Mouse (Mus musculus): ENCODE measurements around the gene Rhox4e. TPM values are rescaled to one million over a fixed set of nuclear protein-coding genes. Genes with fewer than 3 reads are reported as not detected.
"Not testable (repeated sequence)": the region's sequence is repeated elsewhere in the genome, so short reads cannot be mapped to it uniquely, and the experiment has no call there.

Rhox4e gene
- polyA plus RNA-seq (2012; rRNA removed): not detected in 2 replicates

DNA sequence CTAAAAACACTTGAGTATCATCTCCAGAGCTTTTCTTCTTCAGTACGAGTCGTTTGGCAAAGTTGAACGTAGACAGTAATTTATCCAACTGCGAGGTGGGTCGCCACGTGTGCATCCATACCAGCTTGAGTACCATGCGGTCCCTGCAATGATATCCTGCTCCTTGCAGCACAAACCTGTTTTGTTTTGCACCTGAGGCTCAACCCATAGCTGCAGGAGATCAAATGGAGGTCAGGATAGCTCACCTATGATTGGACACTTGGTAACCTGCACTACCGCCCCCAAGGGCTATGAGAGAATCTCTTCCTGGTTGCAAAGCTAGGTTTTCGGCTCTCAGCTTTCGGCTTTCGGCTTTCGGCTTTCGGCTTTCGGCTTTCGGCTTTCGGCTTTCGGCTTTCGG is at the start of gene Rhox4e:
TSS of gene Rhox4e (plus strand) at position 301 of the 400 bp plus-strand sequence.
- H3K4me1 ChIP-seq (ENCODE audit: control insufficient read depth, insufficient read depth, low read length); H3K36me3 ChIP-seq (ENCODE audit: control insufficient read depth, insufficient read depth, low read length); H3K27me3 ChIP-seq (ENCODE audit: control insufficient read depth, insufficient read depth, low read length); H3K4me3 ChIP-seq (ENCODE audit: control insufficient read depth, low read depth, low read length); H3K27ac ChIP-seq (ENCODE audit: control insufficient read depth, insufficient read depth, low read depth, low read length): not testable (repeated sequence)

DNA sequence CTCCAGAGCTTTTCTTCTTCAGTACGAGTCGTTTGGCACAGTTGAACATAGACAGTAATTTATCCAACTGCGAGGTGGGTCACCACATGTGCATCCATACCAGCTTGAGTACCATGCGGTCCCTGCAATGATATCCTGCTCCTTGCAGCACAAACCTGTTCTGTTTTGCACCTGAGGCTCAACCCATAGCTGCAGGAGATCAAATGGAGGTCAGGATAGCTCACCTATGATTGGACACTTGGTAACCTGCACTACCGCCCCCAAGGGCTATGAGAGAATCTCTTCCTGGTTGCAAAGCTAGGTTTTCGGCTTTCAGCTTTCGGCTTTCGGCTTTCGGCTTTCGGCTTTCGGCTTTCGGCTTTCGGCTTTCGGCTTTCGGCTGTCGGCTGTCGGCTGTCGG is 43.2 kb upstream of the Rhox4e start, which contains the start of gene Rhox4d:
TSS of gene Rhox4d (plus strand) at position 301 of the 400 bp plus-strand sequence.
- H3K4me3 ChIP-seq (ENCODE audit: control insufficient read depth, low read depth, low read length); H3K4me1 ChIP-seq (ENCODE audit: control insufficient read depth, insufficient read depth, low read length); H3K27ac ChIP-seq (ENCODE audit: control insufficient read depth, insufficient read depth, low read depth, low read length); H3K36me3 ChIP-seq (ENCODE audit: control insufficient read depth, insufficient read depth, low read length); H3K27me3 ChIP-seq (ENCODE audit: control insufficient read depth, insufficient read depth, low read length): not testable (repeated sequence)

- H3K4me1 ChIP-seq (ENCODE audit: control insufficient read depth, insufficient read depth, low read length); H3K27ac ChIP-seq (ENCODE audit: control insufficient read depth, insufficient read depth, low read depth, low read length); H3K4me3 ChIP-seq (ENCODE audit: control insufficient read depth, low read depth, low read length); H3K36me3 ChIP-seq (ENCODE audit: control insufficient read depth, insufficient read depth, low read length); H3K27me3 ChIP-seq (ENCODE audit: control insufficient read depth, insufficient read depth, low read length): not testable (repeated sequence)
These were observed 27.1 kb upstream of the Rhox4e start, which contains the start of gene Rhox2e for GRCm38 (mm10) chrX:37530152-37530551. TSS of gene Rhox2e (plus strand) at chrX:37530452.

GRCm38 (mm10) chrX:37541719-37542118 is 15.5 kb upstream of the Rhox4e start, which contains the start of gene Rhox3e:
TSS of gene Rhox3e (plus strand) at chrX:37542019.
- H3K4me3 ChIP-seq (ENCODE audit: control insufficient read depth, low read depth, low read length); H3K4me1 ChIP-seq (ENCODE audit: control insufficient read depth, insufficient read depth, low read length); H3K27me3 ChIP-seq (ENCODE audit: control insufficient read depth, insufficient read depth, low read length); H3K36me3 ChIP-seq (ENCODE audit: control insufficient read depth, insufficient read depth, low read length); H3K27ac ChIP-seq (ENCODE audit: control insufficient read depth, insufficient read depth, low read depth, low read length): not testable (repeated sequence)

DNA sequence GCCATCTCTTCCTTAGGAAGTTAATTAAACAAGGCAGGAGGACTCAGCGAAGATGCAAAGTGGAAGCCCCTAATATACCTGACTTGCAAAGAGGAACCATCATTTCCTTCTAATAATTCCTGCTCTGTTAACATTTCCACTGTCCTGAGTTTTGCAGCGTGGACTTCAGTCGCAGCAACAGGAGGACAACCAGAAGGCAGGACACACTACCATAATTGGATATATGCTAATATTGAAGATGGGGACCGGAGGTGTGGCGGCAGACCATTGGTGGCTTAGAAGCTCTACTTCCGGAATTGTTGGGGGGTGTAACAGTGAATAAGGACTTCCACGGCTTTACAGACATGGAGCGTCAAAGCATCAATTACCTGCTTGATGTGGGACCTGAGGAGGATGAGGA is 13.9 kb downstream of the Rhox4e start, which contains the start of gene Rhox2f:
TSS of gene Rhox2f (plus strand) at position 301 of the 400 bp plus-strand sequence.
- H3K36me3 ChIP-seq (ENCODE audit: control insufficient read depth, insufficient read depth, low read length); H3K27ac ChIP-seq (ENCODE audit: control insufficient read depth, insufficient read depth, low read depth, low read length); H3K27me3 ChIP-seq (ENCODE audit: control insufficient read depth, insufficient read depth, low read length); H3K4me3 ChIP-seq (ENCODE audit: control insufficient read depth, low read depth, low read length); H3K4me1 ChIP-seq (ENCODE audit: control insufficient read depth, insufficient read depth, low read length): not testable (repeated sequence)

GRCm38 (mm10) chrX:37572638-37573037 is 15.4 kb downstream of the Rhox4e start:
- H3K27me3 ChIP-seq (ENCODE audit: control insufficient read depth, insufficient read depth, low read length); H3K4me1 ChIP-seq (ENCODE audit: control insufficient read depth, insufficient read depth, low read length); H3K27ac ChIP-seq (ENCODE audit: control insufficient read depth, insufficient read depth, low read depth, low read length); H3K36me3 ChIP-seq (ENCODE audit: control insufficient read depth, insufficient read depth, low read length); H3K4me3 ChIP-seq (ENCODE audit: control insufficient read depth, low read depth, low read length): not testable (repeated sequence)

- H3K4me3 ChIP-seq (ENCODE audit: control insufficient read depth, low read depth, low read length): peak within 1 kb of the TSS; percentile 32
- not testable (repeated sequence) for H3K4me1 ChIP-seq (ENCODE audit: control insufficient read depth, insufficient read depth, low read length); H3K27ac ChIP-seq (ENCODE audit: control insufficient read depth, insufficient read depth, low read depth, low read length); H3K27me3 ChIP-seq (ENCODE audit: control insufficient read depth, insufficient read depth, low read length); H3K36me3 ChIP-seq (ENCODE audit: control insufficient read depth, insufficient read depth, low read length)
These were observed 23.5 kb downstream of the Rhox4e start, which contains the start of gene Rhox3f for GRCm38 (mm10) chrX:37580692-37581091. TSS of gene Rhox3f (plus strand) at chrX:37580992.

DNA sequence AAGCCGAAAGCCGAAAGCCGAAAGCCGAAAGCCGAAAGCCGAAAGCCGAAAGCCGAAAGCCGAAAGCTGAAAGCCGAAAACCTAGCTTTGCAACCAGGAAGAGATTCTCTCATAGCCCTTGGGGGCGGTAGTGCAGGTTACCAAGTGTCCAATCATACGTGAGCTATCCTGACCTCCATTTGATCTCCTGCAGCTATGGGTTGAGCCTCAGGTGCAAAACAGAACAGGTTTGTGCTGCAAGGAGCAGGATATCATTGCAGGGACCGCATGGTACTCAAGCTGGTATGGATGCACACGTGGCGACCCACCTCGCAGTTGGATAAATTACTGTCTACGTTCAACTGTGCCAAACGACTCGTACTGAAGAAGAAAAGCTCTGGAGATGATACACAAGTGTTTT is 50.4 kb downstream of the Rhox4e start, which contains the start of gene Rhox4f:
TSS of gene Rhox4f (minus strand) at position 101 of the 400 bp plus-strand sequence.
- not testable (repeated sequence) for H3K27ac ChIP-seq (ENCODE audit: control insufficient read depth, insufficient read depth, low read depth, low read length); H3K4me1 ChIP-seq (ENCODE audit: control insufficient read depth, insufficient read depth, low read length); H3K4me3 ChIP-seq (ENCODE audit: control insufficient read depth, low read depth, low read length); H3K36me3 ChIP-seq (ENCODE audit: control insufficient read depth, insufficient read depth, low read length); H3K27me3 ChIP-seq (ENCODE audit: control insufficient read depth, insufficient read depth, low read length)

Other genes starting within 250 kb of the Rhox4e start
- 0.51 and 1.6 TPM in 2 replicates for gene Rhox3a2, start 177.4 kb upstream of the Rhox4e start, polyA plus RNA-seq (2012; rRNA removed)
- gene Rhox4a2, start 166.6 kb upstream of the Rhox4e start, polyA plus RNA-seq (2012; rRNA removed): not detected in 2 replicates
- gene Rhox2b, start 145.3 kb upstream of the Rhox4e start, polyA plus RNA-seq (2012; rRNA removed): 0.32 and 0.43 TPM in 2 replicates
- not detected in 2 replicates for gene Rhox4b, start 124.9 kb upstream of the Rhox4e start, polyA plus RNA-seq (2012; rRNA removed)
- gene Rhox2c, start 103.7 kb upstream of the Rhox4e start, polyA plus RNA-seq (2012; rRNA removed): 0.21 TPM in 1 of 2 replicates, not detected in the other
- 0.21 and 0.25 TPM in 2 replicates for gene Rhox3c, start 98.8 kb upstream of the Rhox4e start, polyA plus RNA-seq (2012; rRNA removed)
- gene Rhox4c, start 77.1 kb upstream of the Rhox4e start, polyA plus RNA-seq (2012; rRNA removed): not detected in 2 replicates
- gene Rhox2d, start 64.0 kb upstream of the Rhox4e start, polyA plus RNA-seq (2012; rRNA removed): 0.17 TPM in 1 of 2 replicates, not detected in the other
- gene Rhox4d, start 43.1 kb upstream of the Rhox4e start, polyA plus RNA-seq (2012; rRNA removed): 0.19 TPM in 1 of 2 replicates, not detected in the other
- gene Rhox2e, start 27.0 kb upstream of the Rhox4e start, polyA plus RNA-seq (2012; rRNA removed): 0.19 and 0.31 TPM in 2 replicates
- not detected in 2 replicates for gene Rhox3e, start 15.4 kb upstream of the Rhox4e start, polyA plus RNA-seq (2012; rRNA removed)
- not detected in 2 replicates for gene Rhox2f, start 14.0 kb downstream of the Rhox4e start, polyA plus RNA-seq (2012; rRNA removed)
- gene Rhox3f, start 23.6 kb downstream of the Rhox4e start, polyA plus RNA-seq (2012; rRNA removed): 0.23 and 0.32 TPM in 2 replicates
- gene Rhox4f, start 50.3 kb downstream of the Rhox4e start, polyA plus RNA-seq (2012; rRNA removed): not detected in 2 replicates
- gene Rhox3g, start 71.2 kb downstream of the Rhox4e start, polyA plus RNA-seq (2012; rRNA removed): 0.13 TPM in 1 of 2 replicates, not detected in the other
- gene Rhox2g, start 86.1 kb downstream of the Rhox4e start, polyA plus RNA-seq (2012; rRNA removed): not detected in 2 replicates
- gene Rhox4g, start 93.9 kb downstream of the Rhox4e start, polyA plus RNA-seq (2012; rRNA removed): not detected in 2 replicates
- 0.29 and 0.47 TPM in 2 replicates for gene Rhox3h, start 111.4 kb downstream of the Rhox4e start, polyA plus RNA-seq (2012; rRNA removed)
- gene Rhox2h, start 115.9 kb downstream of the Rhox4e start, polyA plus RNA-seq (2012; rRNA removed): not detected in 2 replicates
- 9.3 and 15.5 TPM in 2 replicates for gene Rhox5, start 247.4 kb downstream of the Rhox4e start, polyA plus RNA-seq (2012; rRNA removed)